In genomic region chr2:64824494-64824893, GRCm38 (mm10) we compare ENCODE assay signal across 13 mouse cellular contexts.
DNase-seq lines count a peak whose midpoint lies in the region; ATAC-seq and TF ChIP-seq lines count a peak whose summit lies in the region.
"Had no signal": no experiment of that assay in that cellular context is flagged by ENCODE, and none has a peak within 500 bp of the region (broad histone marks: within the 10 kb centered on the region; RNA-seq: fewer than 3 reads in every experiment).

No protein-coding gene starts in this region.

- H3K4me3 ChIP-seq in midbrain, postnatal 0 days (ENCODE audit: low read depth, low read length), result no peak overlapping the region
- no peak overlapping the region for H3K4me3 ChIP-seq in midbrain, embryonic 13.5 days (replicated peaks)
- H3K4me3 ChIP-seq in stomach, postnatal 0 days (ENCODE audit: low read depth, low read length), result no peak overlapping the region
- H3K4me3 ChIP-seq: heart, embryonic 15.5 days; limb, embryonic 12.5 days had no signal

- DNase-seq in cerebellum, postnatal 14 days, result peak; percentile 8 to 36
- DNase-seq in kidney, postnatal 10 days, result peak; percentile 7
- DNase-seq in kidney, adult 18-20 months, result no peak
- no peak for DNase-seq in midbrain, postnatal 0 days (ENCODE audit: low spot score)
- DNase-seq in stomach, postnatal 0 days (ENCODE audit: low spot score), result no peak
- DNase-seq in adrenal gland, postnatal 25 days, result no peak
- DNase-seq: lung, adult 2 months; thymus, postnatal 25 days had no signal

- H3K27ac ChIP-seq in midbrain, postnatal 0 days (ENCODE audit: low read depth, low read length), result no peak overlapping the region
- no peak overlapping the region for H3K27ac ChIP-seq in midbrain, embryonic 13.5 days
- H3K27ac ChIP-seq in stomach, postnatal 0 days (replicated peaks), result no peak overlapping the region
- H3K27ac ChIP-seq: heart, embryonic 15.5 days; limb, embryonic 12.5 days had no signal

- H3K4me1 ChIP-seq in midbrain, postnatal 0 days (ENCODE audit: insufficient read depth, low read length), result no peaks in the 10 kb centered on the region
- peaks cover 13% of the 10 kb centered on the region; the same call in 1 of the 2 replicates for H3K4me1 ChIP-seq in midbrain, embryonic 13.5 days (replicated peaks)
- no peaks in the 10 kb centered on the region for H3K4me1 ChIP-seq in stomach, postnatal 0 days (replicated peaks; ENCODE audit: control insufficient read depth, insufficient read depth)
- H3K4me1 ChIP-seq: heart, embryonic 15.5 days had no signal

- TF ChIP-seq CTCF in midbrain, postnatal 0 days (IDR thresholded peaks at IDR 0.05), result peak; percentile 31
- TF ChIP-seq CTCF in stomach, postnatal 0 days (IDR thresholded peaks at IDR 0.05; ENCODE audit: low read depth), result peak; percentile 15; the same call in 1 of the 2 replicates

- no peak for ATAC-seq in cerebellum, adult (ENCODE audit: insufficient number of reproducible peaks, low FRiP score, low TSS enrichment)
- no peak for ATAC-seq in midbrain, postnatal 0 days (ENCODE audit: low FRiP score)
- ATAC-seq in midbrain, embryonic 13.5 days, result no peak
- no peak for ATAC-seq in stomach, postnatal 0 days (ENCODE audit: low FRiP score, low TSS enrichment)

- H3K9ac ChIP-seq in midbrain, postnatal 0 days (replicated peaks; ENCODE audit: low read length, poor library complexity, severe bottlenecking), result no peak overlapping the region
- no peak overlapping the region for H3K9ac ChIP-seq in midbrain, embryonic 13.5 days (replicated peaks)
- no peak overlapping the region for H3K9ac ChIP-seq in stomach, postnatal 0 days (ENCODE audit: low read length)
- H3K9ac ChIP-seq: heart, embryonic 15.5 days; limb, embryonic 12.5 days had no signal

- H3K36me3 ChIP-seq in midbrain, postnatal 0 days (ENCODE audit: insufficient read depth, low read length), result no peaks in the 10 kb centered on the region
- H3K36me3 ChIP-seq in midbrain, embryonic 13.5 days, result no peaks in the 10 kb centered on the region
- no peaks in the 10 kb centered on the region for H3K36me3 ChIP-seq in stomach, postnatal 0 days (ENCODE audit: control insufficient read depth, insufficient read depth, low read length)
- H3K36me3 ChIP-seq: G1E; heart, embryonic 15.5 days; limb, embryonic 12.5 days had no signal

- H3K27me3 ChIP-seq in midbrain, postnatal 0 days (ENCODE audit: insufficient read depth, low read length), result no peaks in the 10 kb centered on the region
- peaks cover 2% of the 10 kb centered on the region; the same call in 1 of the 2 replicates for H3K27me3 ChIP-seq in midbrain, embryonic 13.5 days
- no peaks in the 10 kb centered on the region for H3K27me3 ChIP-seq in stomach, postnatal 0 days (ENCODE audit: control insufficient read depth, insufficient read depth, low read length)
- H3K27me3 ChIP-seq: heart, embryonic 15.5 days; limb, embryonic 12.5 days had no signal

- H3K4me2 ChIP-seq in midbrain, postnatal 0 days (ENCODE audit: low read depth, low read length, poor library complexity, severe bottlenecking), result no peak overlapping the region
- no peak overlapping the region for H3K4me2 ChIP-seq in midbrain, embryonic 13.5 days (replicated peaks)
- no peak overlapping the region for H3K4me2 ChIP-seq in stomach, postnatal 0 days (replicated peaks; ENCODE audit: low read depth)
- H3K4me2 ChIP-seq: heart, embryonic 15.5 days; limb, embryonic 12.5 days had no signal

- no peak for TF ChIP-seq EP300 in stomach, postnatal 0 days (optimal IDR thresholded peaks at IDR 0.05)

- 71% methylated on average over 9 of the region's 9 CpGs for WGBS in midbrain, postnatal 0 days
- WGBS in midbrain, embryonic 13.5 days, result 62% methylated on average over 9 of the region's 9 CpGs
- 90% methylated on average over 9 of the region's 9 CpGs for WGBS in stomach, postnatal 0 days

- H3K9me3 ChIP-seq in midbrain, postnatal 0 days (ENCODE audit: low read length), result no peaks in the 10 kb centered on the region
- no peaks in the 10 kb centered on the region for H3K9me3 ChIP-seq in midbrain, embryonic 13.5 days
- no peaks in the 10 kb centered on the region for H3K9me3 ChIP-seq in stomach, postnatal 0 days (ENCODE audit: control insufficient read depth, low read length)
- H3K9me3 ChIP-seq: heart, embryonic 15.5 days; limb, embryonic 12.5 days had no signal

Comparison
In these comparisons a context has a peak if more than half of its experiments do, and no peak if none do; other contexts are left out.
1. DNase-seq: peak in cerebellum, postnatal 14 days (2 of 2) and kidney, postnatal 10 days (single experiment); none in kidney, adult 18-20 months (single experiment), midbrain, postnatal 0 days (single experiment), stomach, postnatal 0 days (single experiment) and adrenal gland, postnatal 25 days (single experiment).